Mouse (Mus musculus): ENCODE results near the gene Tenm4. TPM values are rescaled to one million over a fixed set of nuclear protein-coding genes. Genes with fewer than 3 reads are reported as not detected.

Tenm4 gene
- polyA plus RNA-seq, 1 experiment from 2014 or later: 62.8 TPM

DNA sequence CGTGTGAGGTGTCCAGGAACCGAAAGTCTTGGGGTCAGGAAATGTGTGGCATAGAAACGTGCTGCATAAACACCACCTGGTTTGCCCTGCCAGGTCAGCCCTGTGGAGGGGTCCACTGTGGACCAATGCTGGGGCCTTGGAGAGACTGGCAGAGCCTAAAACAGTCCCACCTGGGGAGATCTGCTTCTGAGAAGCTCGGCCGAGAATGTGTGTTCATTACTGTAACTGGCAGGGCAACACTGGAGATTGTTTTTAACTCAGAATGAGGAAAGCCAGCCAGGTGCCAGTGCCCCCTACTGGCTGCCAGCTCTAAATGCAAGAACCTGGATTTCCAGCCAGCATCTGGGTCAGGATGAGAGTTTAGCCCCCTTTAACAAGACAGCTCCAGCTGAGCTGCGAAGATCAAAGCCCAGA lies 383.2 kb downstream of the Tenm4 start:
- Histone ChIP-seq H3K9me3 (no peaks in the 10 kb centered on the region), H3K27me3 (no peaks in the 10 kb centered on the region), H3K4me3 (no peak overlapping the region), H3K4me2 (replicated peaks) (no peak overlapping the region), H3K36me3 (peaks cover 13% of the 10 kb centered on the region), H3K27ac (no peak overlapping the region), H3K4me1 (peaks cover 47% of the 10 kb centered on the region), H3K9ac (no peak overlapping the region)
- 41% methylated on average over 6 of the region's 6 CpGs for WGBS
- no peak for ATAC-seq (ENCODE audit: insufficient number of reproducible peaks, insufficient read depth, low FRiP score, low TSS enrichment)

DNA sequence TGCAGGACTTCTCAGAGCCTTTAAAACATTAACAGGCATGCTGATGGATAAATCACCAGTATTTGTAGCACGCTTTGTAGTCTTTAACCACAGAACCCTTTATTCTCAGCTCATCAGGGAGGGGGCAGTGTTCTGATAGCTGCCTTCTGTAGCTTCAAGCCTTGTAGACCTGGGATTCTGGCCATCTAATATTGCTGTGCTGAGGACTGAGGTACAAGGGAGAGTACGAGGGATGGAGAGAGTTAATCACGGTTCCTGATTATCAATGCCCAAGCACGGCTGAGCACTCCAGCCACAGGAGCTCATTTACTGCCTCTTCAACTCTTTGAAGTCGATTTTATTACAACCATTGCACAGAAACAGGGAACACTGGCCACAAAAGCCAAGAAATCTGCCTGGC lies 384.2 kb downstream of the Tenm4 start:
- H3K9ac ChIP-seq: no peak overlapping the region
- H3K4me1 ChIP-seq: peaks cover 47% of the 10 kb centered on the region
- ATAC-seq (ENCODE audit: insufficient number of reproducible peaks, insufficient read depth, low FRiP score, low TSS enrichment): no peak
- H3K36me3 ChIP-seq: peaks cover 9% of the 10 kb centered on the region; the same call in 1 of the 2 replicates
- 36% methylated on average over 5 of the region's 5 CpGs for WGBS
- no peak overlapping the region for H3K4me3 ChIP-seq
- H3K9me3 ChIP-seq: no peaks in the 10 kb centered on the region
- no peak overlapping the region; the same call in 1 of the 2 replicates for H3K27ac ChIP-seq
- no peaks in the 10 kb centered on the region for H3K27me3 ChIP-seq
- no peak overlapping the region for H3K4me2 ChIP-seq (replicated peaks)

DNA sequence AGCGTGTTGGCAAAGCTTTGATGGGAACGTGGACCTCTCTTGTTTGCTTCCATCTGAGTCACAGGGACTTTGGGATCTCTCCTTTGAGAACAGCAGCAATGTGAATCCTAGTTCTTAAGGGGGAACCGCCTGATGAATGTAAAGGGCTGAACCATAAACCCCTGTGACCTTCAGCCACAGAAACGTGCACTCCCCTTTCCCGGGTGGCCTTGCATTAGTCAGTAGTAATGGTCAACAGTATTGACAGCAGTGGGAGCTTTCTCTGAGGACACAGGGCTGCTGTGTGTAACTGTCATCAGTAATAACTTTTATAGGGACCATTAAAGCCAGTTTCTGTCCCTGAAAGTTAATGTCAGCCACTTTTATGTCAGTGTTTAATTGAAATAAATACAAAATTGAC lies 385.7 kb downstream of the Tenm4 start:
- H3K36me3 ChIP-seq: peaks cover 9% of the 10 kb centered on the region; the same call in 1 of the 2 replicates
- H3K9me3 ChIP-seq: no peaks in the 10 kb centered on the region
- no peaks in the 10 kb centered on the region for H3K27me3 ChIP-seq
- no peak overlapping the region for H3K4me3 ChIP-seq
- 74% methylated on average over 5 of the region's 5 CpGs for WGBS
- no peak for ATAC-seq (ENCODE audit: insufficient number of reproducible peaks, insufficient read depth, low FRiP score, low TSS enrichment)
- H3K4me1 ChIP-seq: peaks cover 46% of the 10 kb centered on the region
- no peak overlapping the region for H3K4me2 ChIP-seq (replicated peaks)
- no peak overlapping the region for H3K9ac ChIP-seq
- no peak overlapping the region for H3K27ac ChIP-seq

DNA sequence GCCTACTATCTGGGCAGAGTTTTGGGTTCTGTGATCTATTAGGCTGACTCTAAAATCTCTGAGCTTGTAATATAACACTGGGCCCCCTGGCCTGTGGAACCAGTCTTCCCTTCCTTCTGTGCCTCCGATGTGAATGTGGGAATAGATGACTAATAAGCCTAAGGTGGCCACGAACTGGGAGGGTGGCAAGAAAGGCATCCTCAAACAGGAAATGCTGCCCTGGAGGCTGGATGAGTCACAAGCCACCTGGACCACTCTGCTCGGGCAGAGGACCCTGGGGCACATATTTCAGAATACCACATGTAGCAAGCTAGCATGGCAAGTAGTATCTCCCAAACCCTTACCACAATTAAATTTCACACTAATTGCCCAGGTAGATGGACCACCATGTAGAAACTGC lies 391.8 kb downstream of the Tenm4 start:
- no peaks in the 10 kb centered on the region for H3K36me3 ChIP-seq
- WGBS: 24% methylated on average over 3 of the region's 3 CpGs
- H3K9ac ChIP-seq: no peak overlapping the region
- no peak for ATAC-seq (ENCODE audit: insufficient number of reproducible peaks, insufficient read depth, low FRiP score, low TSS enrichment)
- H3K27me3 ChIP-seq: no peaks in the 10 kb centered on the region
- peaks cover 14% of the 10 kb centered on the region for H3K4me1 ChIP-seq
- H3K9me3 ChIP-seq: no peaks in the 10 kb centered on the region
- no peak overlapping the region for H3K4me2 ChIP-seq (replicated peaks)
- H3K27ac ChIP-seq: no peak overlapping the region
- H3K4me3 ChIP-seq: no peak overlapping the region

GRCm38 (mm10) chr7:96563329-96564065 lies 392.5 kb downstream of the Tenm4 start:
- no peak overlapping the region for H3K27ac ChIP-seq
- no peak overlapping the region for H3K4me3 ChIP-seq
- H3K27me3 ChIP-seq: no peaks in the 10 kb centered on the region
- no peak for ATAC-seq (ENCODE audit: insufficient number of reproducible peaks, insufficient read depth, low FRiP score, low TSS enrichment)
- peaks cover 14% of the 10 kb centered on the region for H3K4me1 ChIP-seq
- no peak overlapping the region for H3K9ac ChIP-seq
- no peaks in the 10 kb centered on the region for H3K9me3 ChIP-seq
- H3K36me3 ChIP-seq: no peaks in the 10 kb centered on the region
- WGBS: 52% methylated on average over 3 of the region's 3 CpGs
- no peak overlapping the region for H3K4me2 ChIP-seq (replicated peaks)

GRCm38 (mm10) chr7:96565806-96566205 lies 394.8 kb downstream of the Tenm4 start:
- Histone ChIP-seq H3K27me3 (no peaks in the 10 kb centered on the region), H3K4me1 (peaks cover 14% of the 10 kb centered on the region), H3K4me2 (replicated peaks) (no peak overlapping the region), H3K4me3 (no peak overlapping the region), H3K9ac (no peak overlapping the region), H3K36me3 (no peaks in the 10 kb centered on the region), H3K27ac (no peak overlapping the region), H3K9me3 (no peaks in the 10 kb centered on the region)
- WGBS: 65% methylated on average over 4 of the region's 4 CpGs
- no peak for ATAC-seq (ENCODE audit: insufficient number of reproducible peaks, insufficient read depth, low FRiP score, low TSS enrichment)

GRCm38 (mm10) chr7:96566260-96566659 lies 395.2 kb downstream of the Tenm4 start:
- H3K4me1 ChIP-seq: peaks cover 14% of the 10 kb centered on the region
- WGBS: 87% methylated on average over 4 of the region's 4 CpGs
- H3K9me3 ChIP-seq: no peaks in the 10 kb centered on the region
- H3K4me2 ChIP-seq (replicated peaks): no peak overlapping the region
- ATAC-seq (ENCODE audit: insufficient number of reproducible peaks, insufficient read depth, low FRiP score, low TSS enrichment): no peak
- H3K36me3 ChIP-seq: no peaks in the 10 kb centered on the region
- no peak overlapping the region for H3K4me3 ChIP-seq
- H3K27ac ChIP-seq: no peak overlapping the region
- no peaks in the 10 kb centered on the region for H3K27me3 ChIP-seq
- H3K9ac ChIP-seq: no peak overlapping the region

GRCm38 (mm10) chr7:96568034-96568433 lies 397.0 kb downstream of the Tenm4 start:
- Histone ChIP-seq H3K9ac (no peak overlapping the region), H3K36me3 (no peaks in the 10 kb centered on the region), H3K4me2 (replicated peaks) (no peak overlapping the region), H3K4me3 (no peak overlapping the region), H3K27me3 (no peaks in the 10 kb centered on the region), H3K4me1 (peaks cover 7% of the 10 kb centered on the region), H3K27ac (no peak overlapping the region), H3K9me3 (no peaks in the 10 kb centered on the region)
- no peak for ATAC-seq (ENCODE audit: insufficient number of reproducible peaks, insufficient read depth, low FRiP score, low TSS enrichment)
- 93% methylated on average over 3 of the region's 3 CpGs for WGBS

- no peak overlapping the region for H3K4me2 ChIP-seq (replicated peaks)
- no peak overlapping the region for H3K4me3 ChIP-seq
- no peak for ATAC-seq (ENCODE audit: insufficient number of reproducible peaks, insufficient read depth, low FRiP score, low TSS enrichment)
- no peaks in the 10 kb centered on the region for H3K9me3 ChIP-seq
- H3K4me1 ChIP-seq: peaks cover 15% of the 10 kb centered on the region; the same call in 1 of the 2 replicates
- no peaks in the 10 kb centered on the region for H3K27me3 ChIP-seq
- no peak overlapping the region for H3K27ac ChIP-seq
- no peak overlapping the region for H3K9ac ChIP-seq
- H3K36me3 ChIP-seq: no peaks in the 10 kb centered on the region
These were observed 399.9 kb downstream of the Tenm4 start for GRCm38 (mm10) chr7:96570965-96571364.

- H3K36me3 ChIP-seq: no peaks in the 10 kb centered on the region
- ATAC-seq (ENCODE audit: insufficient number of reproducible peaks, insufficient read depth, low FRiP score, low TSS enrichment): no peak
- 94% methylated on average over 7 of the region's 7 CpGs for WGBS
- no peak overlapping the region for H3K27ac ChIP-seq
- H3K9ac ChIP-seq: no peak overlapping the region
- no peak overlapping the region for H3K4me3 ChIP-seq
- H3K4me2 ChIP-seq (replicated peaks): no peak overlapping the region
- H3K9me3 ChIP-seq: no peaks in the 10 kb centered on the region
- H3K4me1 ChIP-seq: peaks cover 15% of the 10 kb centered on the region; the same call in 1 of the 2 replicates
- no peaks in the 10 kb centered on the region for H3K27me3 ChIP-seq
These were observed 401.9 kb downstream of the Tenm4 start for GRCm38 (mm10) chr7:96572995-96573394.

DNA sequence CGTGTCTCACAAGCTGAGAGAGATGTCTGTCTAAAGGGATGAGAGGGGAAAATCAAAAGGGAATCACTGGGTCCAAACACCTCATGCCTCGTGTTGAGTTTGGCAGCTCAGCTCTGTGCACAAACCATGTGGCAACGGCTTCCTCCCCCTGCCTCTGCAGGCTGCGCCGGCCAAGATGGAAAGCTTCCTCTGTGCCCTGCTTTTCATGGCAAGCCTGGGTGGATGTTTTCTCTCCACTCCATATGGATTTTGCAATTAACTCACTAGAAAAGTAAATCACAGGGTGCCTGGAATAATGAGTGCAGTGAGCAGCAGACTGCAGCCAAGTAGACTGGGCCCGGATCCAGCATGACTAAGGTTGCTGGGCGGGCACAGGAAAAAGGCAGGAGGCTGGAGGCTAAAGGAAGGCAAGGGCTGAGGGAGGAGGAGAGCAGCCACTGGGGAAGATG lies 404.2 kb downstream of the Tenm4 start:
- WGBS: 72% methylated on average over 7 of the region's 7 CpGs

GRCm38 (mm10) chr7:96582752-96583151 lies 411.7 kb downstream of the Tenm4 start:
- Histone ChIP-seq H3K27me3 (no peaks in the 10 kb centered on the region), H3K4me2 (replicated peaks) (no peak overlapping the region), H3K36me3 (no peaks in the 10 kb centered on the region), H3K9ac (no peak overlapping the region), H3K4me1 (no peaks in the 10 kb centered on the region), H3K9me3 (no peaks in the 10 kb centered on the region), H3K4me3 (no peak overlapping the region), H3K27ac (no peak overlapping the region)
- ATAC-seq (ENCODE audit: insufficient number of reproducible peaks, insufficient read depth, low FRiP score, low TSS enrichment): no peak
- 61% methylated on average over 6 of the region's 6 CpGs for WGBS

More for the DNA sequence above, 404.2 kb downstream of the Tenm4 start:
- Histone ChIP-seq H3K9ac (no peak overlapping the region), H3K9me3 (no peaks in the 10 kb centered on the region), H3K4me3 (no peak overlapping the region), H3K36me3 (no peaks in the 10 kb centered on the region), H3K4me1 (peaks cover 15% of the 10 kb centered on the region; the same call in 1 of the 2 replicates), H3K27me3 (no peaks in the 10 kb centered on the region), H3K27ac (0 out of 2 replicates have a peak overlapping the region, but pooled peaks have one; percentile 32), H3K4me2 (replicated peaks) (no peak overlapping the region)
- peak; percentile 78 for ATAC-seq (ENCODE audit: insufficient number of reproducible peaks, insufficient read depth, low FRiP score, low TSS enrichment)

Measured in embryonic facial prominence, embryonic 12.5 days (tissue).